Mouse (Mus musculus) stomach, postnatal 0 days (tissue): ENCODE results near the gene Pold4.

ENCODE experiments used
- CTCF ChIP-seq: IDR thresholded peaks from 2 replicates; pipeline ENCODE4 v1.5.1; 2016; ENCODE audit warnings: antibody characterized with exemption, low read depth, mild to moderate bottlenecking, moderate library complexity
- EP300 ChIP-seq: optimal IDR thresholded peaks from 2 replicates; pipeline ENCODE3; 2016; ENCODE audit warnings: antibody characterized with exemption

DNA sequence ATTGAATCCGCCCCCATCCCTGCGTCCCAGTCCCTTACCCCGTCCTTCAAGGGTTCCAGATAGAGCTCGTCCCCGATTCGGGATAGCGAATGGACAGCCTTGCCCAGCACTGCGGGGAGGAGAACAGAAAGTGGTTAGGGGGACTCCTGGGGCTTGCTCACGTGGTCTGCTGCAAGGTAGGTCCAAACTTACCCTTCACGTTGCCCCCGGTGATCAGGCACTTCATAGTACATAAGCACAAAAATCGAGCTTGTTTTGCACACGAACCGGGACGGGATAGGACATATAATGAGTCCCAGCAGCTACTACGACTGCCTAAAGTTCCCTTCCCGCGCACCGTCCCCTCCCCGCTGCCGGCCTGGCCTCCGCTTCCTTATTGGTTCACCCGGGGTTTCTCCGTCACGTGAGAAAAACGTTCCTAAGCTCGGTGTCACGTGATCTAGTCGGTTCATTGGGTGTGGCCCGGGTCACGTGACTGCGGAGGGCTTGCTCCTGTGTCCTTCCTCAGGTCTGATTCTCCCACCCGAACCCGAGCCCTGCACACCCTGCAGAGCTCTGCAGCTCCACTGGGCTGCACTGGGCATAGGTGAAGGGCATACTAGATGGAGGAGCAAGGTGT lies 30.3 kb upstream of the Pold4 start, which contains the start of gene Rad9a:
- 0 out of 2 replicates have a peak, but pooled peaks have one; percentile 18 for TF ChIP-seq CTCF
- TF ChIP-seq EP300 = no peak
